Mouse (Mus musculus) stomach, postnatal 0 days (tissue): Measurements from ENCODE around the gene Rtf1.

Source experiments
- CTCF ChIP-seq: IDR thresholded peaks from 2 replicates; pipeline ENCODE4 v1.5.1; 2016; ENCODE audit warnings: antibody characterized with exemption, low read depth, mild to moderate bottlenecking, moderate library complexity
- EP300 ChIP-seq: optimal IDR thresholded peaks from 2 replicates; pipeline ENCODE3; 2016; ENCODE audit warnings: antibody characterized with exemption

- TF ChIP-seq CTCF (peak; percentile 49), EP300 (no peak)
Measured at GRCm38 (mm10) chr2:119767246-119767645, 92.4 kb downstream of the Rtf1 start.
